Mouse (Mus musculus) embryonic facial prominence, embryonic 12.5 days (tissue): ENCODE data around the gene Tiam1. TPM values are rescaled to one million over a fixed set of nuclear protein-coding genes. Genes with fewer than 3 reads are reported as not detected.

ENCODE experiments used
- ATAC-seq: fragments of 200-750 bp; cut with Nextera tagmentation; 2 replicates; pipeline ENCODE4 v1.8.0; 2017; ENCODE audit not compliant: insufficient number of reproducible peaks, insufficient read depth, low FRiP score, low TSS enrichment
- H3K27ac ChIP-seq: fragments of 300-500 bp; sonication (generic); 2 replicates; pipeline ENCODE4 v1.5.1; 2016; ENCODE audit warnings: mild to moderate bottlenecking
- H3K27me3 ChIP-seq: fragments of 300-500 bp; sonication (generic); 2 replicates; pipeline ENCODE4 v1.6.1; 2016; ENCODE audit warnings: mild to moderate bottlenecking, moderate library complexity
- H3K36me3 ChIP-seq: fragments of 300-500 bp; sonication (generic); 2 replicates; pipeline ENCODE4 v1.6.1; 2016; ENCODE audit warnings: mild to moderate bottlenecking
- H3K4me1 ChIP-seq: fragments of 300-500 bp; sonication (generic); 2 replicates; pipeline ENCODE4 v1.6.1; 2016
- H3K4me2 ChIP-seq: fragments of 300-500 bp; sonication (generic); replicated peaks from 2 replicates; pipeline ENCODE4 v1.6.1; 2016; ENCODE audit warnings: mild to moderate bottlenecking, moderate library complexity
- H3K4me3 ChIP-seq: fragments of 300-500 bp; sonication (generic); 2 replicates; pipeline ENCODE4 v1.5.1; 2016; ENCODE audit warnings: mild to moderate bottlenecking
- H3K9ac ChIP-seq: fragments of 300-500 bp; sonication (generic); 2 replicates; pipeline ENCODE4 v1.6.1; 2016; ENCODE audit warnings: mild to moderate bottlenecking, moderate library complexity
- H3K9me3 ChIP-seq: fragments of 300-500 bp; sonication (generic); 2 replicates; pipeline ENCODE4 v1.6.1; 2016; ENCODE audit warnings: mild to moderate bottlenecking, moderate library complexity
- WGBS: fragments of 180-500 bp; shearing (Covaris S2); methylation state at CpG from one replicate; pipeline ENCODE4 v1.1.7; 2016; 5-methylcytosine and 5-hydroxymethylcytosine counted together
- polyA plus RNA-seq: library from polyadenylated mRNA; unstranded; fragments of >200 nt; fragmentation: Nextera tagmentation; extraction: Ambion mirVana; gene quantifications from 2 replicates; pipeline ENCODE4 v1.2.1, GENCODE M21; 2016

The Tiam1 gene
- polyA plus RNA-seq, 1 experiment from 2014 or later, result 39.1 TPM

GRCm38 (mm10) chr16:89757384-89757783 lies 386.2 kb downstream of the Tiam1 start:
- Histone ChIP-seq H3K4me2 (no peak overlapping the region), H3K27me3 (no peaks in the 10 kb centered on the region), H3K9ac (no peak overlapping the region), H3K36me3 (no peaks in the 10 kb centered on the region), H3K27ac (no peak overlapping the region), H3K9me3 (no peaks in the 10 kb centered on the region), H3K4me1 (no peaks in the 10 kb centered on the region), H3K4me3 (no peak overlapping the region)
- ATAC-seq, result no peak
- WGBS, result 68% methylated on average over 5 of the region's 5 CpGs

DNA sequence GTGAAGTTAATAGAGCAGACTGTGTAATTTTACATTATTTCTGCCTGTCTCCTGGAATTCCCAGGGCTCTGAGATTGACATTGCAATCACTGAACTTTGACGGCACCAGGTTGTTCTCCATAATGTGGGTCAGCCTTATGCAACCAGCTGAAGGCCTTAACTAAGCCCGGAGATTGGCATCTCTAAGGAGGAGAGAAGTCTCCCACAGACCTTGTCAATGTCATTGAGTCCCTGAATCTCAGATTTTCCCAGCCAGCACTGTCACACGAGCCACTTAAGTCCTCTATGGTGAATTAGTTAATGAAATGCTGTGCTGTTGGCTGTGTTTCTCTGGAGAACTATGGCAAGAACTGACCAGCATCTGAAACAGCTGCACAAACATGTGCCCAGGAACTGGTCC lies 388.9 kb downstream of the Tiam1 start:
- H3K4me3 ChIP-seq, result no peak overlapping the region
- WGBS, result 65% methylated on average over 3 of the region's 3 CpGs
- no peak overlapping the region for H3K9ac ChIP-seq
- no peaks in the 10 kb centered on the region for H3K9me3 ChIP-seq
- H3K27me3 ChIP-seq, result no peaks in the 10 kb centered on the region
- no peak overlapping the region for H3K4me2 ChIP-seq
- ATAC-seq, result no peak
- no peak overlapping the region for H3K27ac ChIP-seq
- no peaks in the 10 kb centered on the region for H3K36me3 ChIP-seq
- H3K4me1 ChIP-seq, result no peaks in the 10 kb centered on the region

GRCm38 (mm10) chr16:89747864-89748263 lies 395.7 kb downstream of the Tiam1 start:
- no peak overlapping the region for H3K4me3 ChIP-seq
- H3K9me3 ChIP-seq, result no peaks in the 10 kb centered on the region
- no peaks in the 10 kb centered on the region for H3K4me1 ChIP-seq
- 56% methylated on average over 2 of the region's 2 CpGs for WGBS
- H3K27me3 ChIP-seq, result no peaks in the 10 kb centered on the region
- no peak for ATAC-seq
- no peak overlapping the region for H3K27ac ChIP-seq
- H3K9ac ChIP-seq, result no peak overlapping the region
- no peaks in the 10 kb centered on the region for H3K36me3 ChIP-seq
- H3K4me2 ChIP-seq, result no peak overlapping the region

DNA sequence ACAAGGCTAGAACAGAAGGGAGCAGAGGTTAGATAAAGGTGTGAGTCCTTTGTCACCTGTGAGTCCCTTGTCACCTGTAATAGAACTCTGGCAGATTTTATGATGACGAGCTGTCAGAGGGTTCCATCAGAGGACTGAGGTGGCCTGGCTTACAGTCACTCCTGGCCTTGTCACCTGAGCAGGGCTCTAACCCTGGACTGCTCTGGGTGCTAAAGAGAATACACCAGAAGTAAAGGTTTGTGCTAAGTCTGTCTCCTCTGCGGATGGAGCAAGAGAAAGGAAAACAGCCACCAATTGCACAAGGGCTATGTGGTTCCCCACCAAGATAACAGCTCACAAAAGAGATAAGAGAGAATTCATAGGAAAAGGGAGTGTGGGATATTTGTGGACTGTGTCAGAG lies 404.0 kb downstream of the Tiam1 start:
- H3K4me1 ChIP-seq, result no peaks in the 10 kb centered on the region
- H3K27me3 ChIP-seq, result no peaks in the 10 kb centered on the region
- WGBS, result 66% methylated on average over 2 of the region's 2 CpGs
- no peak overlapping the region for H3K9ac ChIP-seq
- H3K9me3 ChIP-seq, result no peaks in the 10 kb centered on the region
- H3K4me3 ChIP-seq, result no peak overlapping the region
- no peak overlapping the region for H3K4me2 ChIP-seq
- no peak for ATAC-seq
- H3K36me3 ChIP-seq, result no peaks in the 10 kb centered on the region
- H3K27ac ChIP-seq, result no peak overlapping the region

- ATAC-seq, result no peak
- no peak overlapping the region for H3K27ac ChIP-seq
- no peaks in the 10 kb centered on the region for H3K27me3 ChIP-seq
- H3K4me2 ChIP-seq, result no peak overlapping the region
- H3K9ac ChIP-seq, result no peak overlapping the region
- 34% methylated on average over 6 of the region's 6 CpGs for WGBS
- no peaks in the 10 kb centered on the region for H3K9me3 ChIP-seq
- no peaks in the 10 kb centered on the region for H3K4me1 ChIP-seq
- no peaks in the 10 kb centered on the region for H3K36me3 ChIP-seq
- H3K4me3 ChIP-seq, result no peak overlapping the region
These were observed 404.6 kb downstream of the Tiam1 start for GRCm38 (mm10) chr16:89738963-89739362.

Other genes starting within 250 kb of the Tiam1 start
- gene Sod1, start 77.0 kb upstream of the Tiam1 start, polyA plus RNA-seq, result 976 and 1,009 TPM in 2 replicates
- 32.3 and 34.8 TPM in 2 replicates for gene Scaf4, start 140.7 kb upstream of the Tiam1 start, polyA plus RNA-seq
- gene Hunk, start 242.2 kb upstream of the Tiam1 start, polyA plus RNA-seq, result 23.8 and 25.0 TPM in 2 replicates